Mouse (Mus musculus) cortical plate, adult 2 months (tissue): ENCODE measurements at regions not wholly inside any gene's neighbourhood (a gene's known extent, or its start where the extent isn't known, plus 50 kb on each side); places are given as distances from the start of the nearest gene placed in this dataset.

Experiments
- H3K27ac ChIP-seq: fragments of 200-500 bp; 2 replicates; pipeline ENCODE4 v1.5.1; 2012; ENCODE audit warnings: low read length, control low read depth, inconsistent platforms; ENCODE audit not compliant: insufficient read depth
- H3K4me1 ChIP-seq: fragments of 200-500 bp; 2 replicates; pipeline ENCODE4 v1.6.1; 2011; ENCODE audit warnings: low read length; ENCODE audit not compliant: control insufficient read depth, insufficient read depth
- H3K4me3 ChIP-seq: fragments of 200-500 bp; 2 replicates; pipeline ENCODE4 v1.5.1; 2011; ENCODE audit warnings: mild to moderate bottlenecking, low read length, control low read depth; ENCODE audit not compliant: insufficient read depth
- CTCF ChIP-seq: fragments of 200-500 bp; IDR thresholded peaks from 2 replicates; pipeline ENCODE4 v1.5.1; 2011; ENCODE audit warnings: mild to moderate bottlenecking, control low read depth, low read length; ENCODE audit not compliant: insufficient read depth; ENCODE audit errors: extremely low read depth
- POLR2A ChIP-seq: fragments of 200-500 bp; IDR thresholded peaks from 2 replicates; pipeline ENCODE4 v1.6.1; 2011; ENCODE audit warnings: mild to moderate bottlenecking, low read length, control low read depth; ENCODE audit not compliant: insufficient read depth; ENCODE audit errors: extremely low read depth

DNA sequence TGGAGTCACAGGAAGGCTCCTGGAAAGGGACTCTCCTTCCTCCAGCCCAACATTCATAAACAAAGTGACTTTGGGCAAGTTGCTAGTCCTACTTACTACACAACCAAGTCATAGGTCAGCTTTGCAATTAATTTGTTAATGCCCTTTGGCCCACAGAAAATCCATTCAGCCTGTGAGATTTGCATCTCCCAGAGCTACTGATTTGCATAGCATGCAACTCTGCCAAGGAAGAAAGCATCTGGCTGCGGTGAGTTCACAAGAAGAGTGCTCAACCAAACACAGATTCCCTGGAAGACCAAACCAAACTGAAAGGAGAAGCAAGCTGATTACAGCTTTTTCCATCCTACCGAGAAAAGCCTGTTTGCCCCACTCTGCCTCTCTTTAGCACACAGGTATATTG lies 901.9 kb downstream of the Diaph3 start:
- Histone ChIP-seq H3K4me3 (no peak overlapping the region), H3K27ac (no peak overlapping the region)
- no peak for TF ChIP-seq POLR2A
- TF ChIP-seq CTCF = no peak

GRCm38 (mm10) chr14:86233305-86233704 lies 907.7 kb downstream of the Diaph3 start:
- no peak for TF ChIP-seq CTCF
- no peak for TF ChIP-seq POLR2A
- Histone ChIP-seq H3K4me1 (no peaks in the 10 kb centered on the region), H3K4me3 (no peak overlapping the region), H3K27ac (no peak overlapping the region)

More for the DNA sequence above, 901.9 kb downstream of the Diaph3 start:
- no peaks in the 10 kb centered on the region for H3K4me1 ChIP-seq

DNA sequence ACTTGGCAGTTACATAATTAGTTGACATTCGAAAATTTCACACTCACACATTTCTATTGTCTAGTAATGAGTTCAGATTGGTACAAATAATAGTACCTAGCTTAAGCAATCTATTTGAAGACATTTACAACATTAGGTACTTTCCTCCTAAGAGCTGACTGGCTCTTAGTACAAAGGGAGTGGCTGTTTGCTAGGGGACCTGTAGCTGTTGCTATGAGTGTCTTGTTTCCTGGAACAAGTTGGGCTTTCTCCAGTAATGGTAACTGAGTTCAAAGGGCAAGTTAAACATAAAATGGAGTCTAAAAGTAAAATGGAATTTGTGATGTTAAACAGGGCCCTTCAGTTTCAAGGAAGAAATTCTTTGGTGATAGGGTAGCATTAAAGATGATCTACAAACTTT lies 910.4 kb downstream of the Diaph3 start:
- no peak overlapping the region for H3K27ac ChIP-seq
- TF ChIP-seq POLR2A (no peak), CTCF (no peak)

DNA sequence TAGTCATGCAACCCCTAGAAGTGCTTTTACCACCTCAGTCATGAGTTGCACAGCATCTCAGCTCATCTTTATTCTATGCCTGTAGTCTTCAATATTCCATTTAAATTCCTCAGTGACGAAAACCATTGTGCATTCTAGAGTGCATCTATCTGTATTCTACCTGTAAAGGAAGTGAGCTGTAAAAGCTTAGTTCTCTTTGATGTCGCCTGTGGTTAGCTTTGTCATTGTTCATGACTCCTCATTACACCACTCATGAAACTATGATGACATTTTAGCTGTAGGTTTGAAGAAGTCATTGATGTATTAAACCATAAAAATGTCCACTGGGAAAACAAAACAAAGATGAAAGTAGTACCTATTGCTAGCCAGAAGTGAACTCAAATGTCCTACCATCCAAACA lies 911.3 kb downstream of the Diaph3 start:
- Histone ChIP-seq H3K27ac (no peak overlapping the region), H3K4me3 (no peak overlapping the region), H3K4me1 (no peaks in the 10 kb centered on the region)
- TF ChIP-seq CTCF (no peak), POLR2A (no peak)

More for the DNA sequence above, 910.4 kb downstream of the Diaph3 start:
- Histone ChIP-seq H3K4me3 (no peak overlapping the region), H3K4me1 (no peaks in the 10 kb centered on the region)

DNA sequence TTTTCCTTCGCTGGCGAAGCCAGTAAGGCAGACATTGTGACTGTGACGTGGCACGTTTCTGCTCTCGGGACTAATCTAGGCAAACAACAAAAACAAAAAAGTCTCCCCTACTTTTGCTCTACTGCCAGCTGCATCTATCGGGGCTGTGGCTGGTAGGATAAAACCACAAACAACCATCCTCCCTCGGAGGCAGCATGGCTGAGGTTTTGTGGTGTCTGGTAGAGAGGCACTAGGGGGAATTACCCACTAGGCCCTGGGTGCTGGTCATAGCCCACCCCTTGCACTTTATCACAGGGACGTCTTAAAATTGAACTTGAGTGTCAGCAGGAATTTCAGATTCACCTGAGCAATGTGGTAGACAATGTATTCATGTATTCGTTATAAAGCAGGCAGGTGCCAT lies 925.3 kb downstream of the Diaph3 start:
- TF ChIP-seq POLR2A (no peak), CTCF (no peak)
- no peak overlapping the region for H3K27ac ChIP-seq

GRCm38 (mm10) chr14:86211654-86212053 lies 929.4 kb downstream of the Diaph3 start:
- no peak overlapping the region for H3K27ac ChIP-seq
- H3K4me3 ChIP-seq = no peak overlapping the region
- TF ChIP-seq POLR2A = no peak
- no peak for TF ChIP-seq CTCF
- no peaks in the 10 kb centered on the region for H3K4me1 ChIP-seq

More for the DNA sequence above, 925.3 kb downstream of the Diaph3 start:
- H3K4me3 ChIP-seq = no peak overlapping the region
- H3K4me1 ChIP-seq = no peaks in the 10 kb centered on the region

DNA sequence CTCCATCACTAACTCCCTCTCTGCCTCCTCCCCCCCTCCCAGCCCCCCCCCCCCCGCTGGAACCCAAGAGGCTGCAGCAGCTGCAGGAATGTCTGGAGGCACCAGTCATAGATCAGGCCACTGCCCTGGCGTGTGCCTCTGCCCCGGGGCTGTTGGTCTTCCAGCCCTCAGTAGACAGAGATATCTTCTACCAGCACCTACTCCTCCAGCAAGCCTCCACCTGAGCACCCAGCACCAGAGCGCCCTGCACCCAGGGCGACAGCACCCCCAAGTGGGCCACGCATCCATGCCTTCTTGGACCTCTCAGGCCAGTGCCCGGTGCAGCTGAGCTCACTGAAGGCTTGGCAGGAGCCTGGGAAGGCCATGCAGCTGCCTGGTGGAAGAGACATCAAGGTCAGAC lies 936.5 kb downstream of the Diaph3 start:
- Histone ChIP-seq H3K27ac (no peak overlapping the region), H3K4me1 (no peaks in the 10 kb centered on the region), H3K4me3 (no peak overlapping the region)
- no peak for TF ChIP-seq CTCF
- no peak for TF ChIP-seq POLR2A

GRCm38 (mm10) chr14:86197864-86198263 lies 943.2 kb downstream of the Diaph3 start:
- no peak overlapping the region for H3K27ac ChIP-seq
- no peak overlapping the region for H3K4me3 ChIP-seq
- no peaks in the 10 kb centered on the region for H3K4me1 ChIP-seq
- no peak for TF ChIP-seq POLR2A

DNA sequence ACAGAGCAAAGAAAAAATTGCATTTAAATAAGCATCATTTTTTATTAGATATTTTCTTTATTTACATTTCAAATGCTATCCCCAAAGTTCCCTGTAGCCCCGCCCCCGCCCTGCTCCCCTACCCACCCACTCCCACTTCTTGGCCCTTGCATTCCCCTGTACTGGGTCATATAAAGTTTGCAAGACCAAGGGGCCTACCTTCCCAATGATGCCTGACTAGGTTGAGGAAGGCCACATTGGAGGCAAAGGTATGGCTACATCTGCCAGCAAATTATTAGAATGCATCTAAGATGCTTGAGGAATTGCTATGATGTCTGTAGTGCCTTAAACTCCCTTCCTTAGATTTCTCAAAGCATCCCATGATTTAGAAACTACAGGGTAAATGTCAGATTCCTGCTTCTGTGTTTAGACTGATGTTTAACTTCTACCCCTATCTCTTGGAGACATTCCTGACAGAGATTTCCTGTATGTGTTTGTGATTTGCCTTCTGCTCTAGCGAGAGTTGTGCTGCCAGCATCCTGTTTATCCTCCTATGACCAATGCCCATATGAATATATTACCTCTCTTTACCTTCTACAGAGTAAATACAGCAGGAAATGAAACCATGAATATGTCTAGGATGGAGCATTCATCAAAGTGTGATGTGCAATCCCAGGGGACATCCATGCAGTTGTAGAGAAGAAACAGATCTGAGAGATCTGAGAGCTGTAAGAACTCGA lies 956.2 kb downstream of the Diaph3 start:
- TF ChIP-seq POLR2A (no peak), CTCF (no peak)
- no peak overlapping the region for H3K4me3 ChIP-seq
- no peaks in the 10 kb centered on the region for H3K4me1 ChIP-seq
- no peak overlapping the region for H3K27ac ChIP-seq

GRCm38 (mm10) chr14:86178517-86178916 lies 962.5 kb downstream of the Diaph3 start:
- TF ChIP-seq POLR2A (no peak), CTCF (no peak)

GRCm38 (mm10) chr14:86171118-86171517 lies 969.9 kb downstream of the Diaph3 start:
- no peak for TF ChIP-seq CTCF
- no peak for TF ChIP-seq POLR2A
- Histone ChIP-seq H3K4me3 (no peak overlapping the region), H3K4me1 (no peaks in the 10 kb centered on the region), H3K27ac (no peak overlapping the region)

More at GRCm38 (mm10) chr14:86178517-86178916, 962.5 kb downstream of the Diaph3 start:
- no peaks in the 10 kb centered on the region for H3K4me1 ChIP-seq
- H3K4me3 ChIP-seq = no peak overlapping the region
- H3K27ac ChIP-seq = no peak overlapping the region
